Mouse (Mus musculus): ENCODE results near the gene Shisal1. TPM values are rescaled to one million over a fixed set of nuclear protein-coding genes. Genes with fewer than 3 reads are reported as not detected.

Shisal1 gene
- total and polyA plus RNA-seq, 3 experiments: not detected

DNA sequence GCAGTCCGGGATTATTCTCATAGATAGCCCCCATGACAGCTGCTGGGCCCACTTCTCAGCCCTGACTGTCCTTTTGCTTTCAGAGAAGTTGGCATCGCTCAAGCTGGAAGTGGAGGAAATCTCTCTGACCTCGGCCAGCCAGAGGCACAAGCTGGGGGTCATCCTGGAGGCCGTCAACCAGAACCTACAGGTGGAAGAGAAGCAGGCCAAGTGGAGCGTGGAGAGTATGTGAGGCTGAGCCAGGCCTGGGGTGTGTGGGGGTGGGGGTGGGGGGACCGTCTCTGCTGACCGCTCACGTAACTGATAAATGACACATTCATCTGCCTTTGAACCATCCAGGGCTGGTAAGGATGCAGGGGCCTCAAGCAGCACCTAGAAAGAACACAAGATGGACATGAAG, 117.0 kb downstream of the Shisal1 start:
- no peak overlapping the region for H3K4me3 ChIP-seq (replicated peaks in 1 of 3; ENCODE audit: low read depth in 2 of 3, low read length in 2 of 3, poor library complexity in 1 of 3)
- no peak overlapping the region for H3K27ac ChIP-seq (ENCODE audit: insufficient read depth, low read depth)
- DNase-seq (ENCODE audit: extremely low read depth): no peak
- no peak overlapping the region for H3K4me2 ChIP-seq (ENCODE audit: insufficient read depth, low read depth, poor library complexity, severe bottlenecking)
- dilution Hi-C loops (cut with MboI; ENCODE audit: extremely low pct_ligation_motif_present, extremely low pct_unique_long_range_greater_than_20kb, low sequenced_read_pairs): no loop called here
- H3K36me3 ChIP-seq (replicated peaks in 1 of 2; ENCODE audit: control insufficient read depth in 1 of 2, insufficient read depth in 1 of 2, low read length in 1 of 2): peaks cover 78 to 88% of the 10 kb centered on the region in 2 experiments
- H3K79me2 ChIP-seq (replicated peaks; ENCODE audit: control insufficient read depth, extremely low read depth, insufficient read depth, poor library complexity, severe bottlenecking): peaks cover 21% of the 10 kb centered on the region
- H3K27me3 ChIP-seq (replicated peaks): no peaks in the 10 kb centered on the region
- peaks cover 6 to 39% of the 10 kb centered on the region in 2 experiments; a peak in 3 of 4 replicates for H3K4me1 ChIP-seq (ENCODE audit: control insufficient read depth in 1 of 2, insufficient read depth in 2 of 2)
- H3K9me3 ChIP-seq (replicated peaks; ENCODE audit: low read length): no peaks in the 10 kb centered on the region
- in situ Hi-C loops (cut with MboI; ENCODE audit: low pct_ligation_motif_present, low pct_unique_long_range_greater_than_20kb, low sequenced_read_pairs): loop anchor here (5.0 kb wide), 1 partner anchor 48 kb away; no protein-coding TSS in a partner anchor
- H3K9ac ChIP-seq (ENCODE audit: insufficient read depth, low read depth): no peak overlapping the region
- TF ChIP-seq MAFK (IDR thresholded peaks at IDR 0.05; ENCODE audit: insufficient replicate concordance, low read length) (no peak), TCF12 (IDR thresholded peaks at IDR 0.05; ENCODE audit: low read depth, low read length) (no peak), ZC3H11A (IDR thresholded peaks at IDR 0.05; ENCODE audit: low read depth, low read length) (no peak), SMC3 (IDR thresholded peaks at IDR 0.05; ENCODE audit: low read depth, low read length) (no peak)

Other genes with a start within 250 kb of the Shisal1 start
- gene Parvb, start 215.1 kb downstream of the Shisal1 start, total RNA-seq (2012; rRNA removed): 0.04 and 0.17 TPM in 2 replicates
- not detected in 2 replicates for gene Parvb, start 215.1 kb downstream of the Shisal1 start, total RNA-seq (2014; rRNA removed)
- 2.3 and 4.2 TPM in 2 replicates for gene Parvb, start 215.1 kb downstream of the Shisal1 start, polyA plus RNA-seq (2012; ENCODE audit: insufficient read length, low read depth)
- 71.0 and 93.7 TPM in 2 replicates for gene Parvg, start 123.1 kb downstream of the Shisal1 start, total RNA-seq (2012; rRNA removed)
- 96.0 and 98.3 TPM in 2 replicates for gene Parvg, start 123.1 kb downstream of the Shisal1 start, total RNA-seq (2014; rRNA removed)
- 131 and 140 TPM in 2 replicates for gene Parvg, start 123.1 kb downstream of the Shisal1 start, polyA plus RNA-seq (2012; ENCODE audit: insufficient read length, low read depth)
- gene Rtl6, start 110.7 kb upstream of the Shisal1 start, total RNA-seq (2012; rRNA removed): not detected in 2 replicates
- 0.04 TPM in 1 of 2 replicates, not detected in the other for gene Rtl6, start 110.7 kb upstream of the Shisal1 start, total RNA-seq (2014; rRNA removed)
- gene Rtl6, start 110.7 kb upstream of the Shisal1 start, polyA plus RNA-seq (2012; ENCODE audit: insufficient read length, low read depth): not detected in 2 replicates
- gene Prr5, start 222.5 kb upstream of the Shisal1 start, total RNA-seq (2012; rRNA removed): 19.7 and 28.5 TPM in 2 replicates
- 10.4 and 11.6 TPM in 2 replicates for gene Prr5, start 222.5 kb upstream of the Shisal1 start, total RNA-seq (2014; rRNA removed)
- 58.2 and 68.2 TPM in 2 replicates for gene Prr5, start 222.5 kb upstream of the Shisal1 start, polyA plus RNA-seq (2012; ENCODE audit: insufficient read length, low read depth)